Mouse (Mus musculus) ovary, postnatal 14 days (tissue): ENCODE results near the gene Eml4.

Experiments
- DNase-seq: peaks from one replicate; pipeline ENCODE4 v3.0.0; 2022; ENCODE audit warnings: low spot score

Gene Eml4

GRCm38 (mm10) chr17:83379791-83380190 lies 29.1 kb downstream of the Eml4 start:
- no peak for DNase-seq

- no peak for DNase-seq
Observed at GRCm38 (mm10) chr17:83382752-83383151, 32.0 kb downstream of the Eml4 start.

GRCm38 (mm10) chr17:83384981-83385380 lies 34.2 kb downstream of the Eml4 start:
- no peak for DNase-seq

- no peak for DNase-seq
Observed at GRCm38 (mm10) chr17:83387161-83387560, 36.4 kb downstream of the Eml4 start.

- DNase-seq, result no peak
Observed at GRCm38 (mm10) chr17:83394013-83394412, 43.3 kb downstream of the Eml4 start.

- DNase-seq, result no peak
Observed at GRCm38 (mm10) chr17:83397571-83398100, 46.9 kb downstream of the Eml4 start.

- no peak for DNase-seq
Observed at GRCm38 (mm10) chr17:83398756-83399155, 48.0 kb downstream of the Eml4 start.

GRCm38 (mm10) chr17:83430607-83431006 lies 79.9 kb downstream of the Eml4 start:
- no peak for DNase-seq

- no peak for DNase-seq
Observed at GRCm38 (mm10) chr17:83443406-83443805, 92.7 kb downstream of the Eml4 start.

- no peak for DNase-seq
Observed at GRCm38 (mm10) chr17:83449583-83449982, 98.9 kb downstream of the Eml4 start.

- DNase-seq, result no peak
Observed at GRCm38 (mm10) chr17:83451367-83451766, 100.6 kb downstream of the Eml4 start.

GRCm38 (mm10) chr17:83451796-83452195 lies 101.1 kb downstream of the Eml4 start:
- no peak for DNase-seq

- no peak for DNase-seq
Observed at GRCm38 (mm10) chr17:83452451-83452850, 101.7 kb downstream of the Eml4 start.

GRCm38 (mm10) chr17:83453587-83453986 lies 102.9 kb downstream of the Eml4 start:
- no peak for DNase-seq

- no peak for DNase-seq
Observed at GRCm38 (mm10) chr17:83457271-83457670, 106.5 kb downstream of the Eml4 start.

- DNase-seq, result no peak
Observed at GRCm38 (mm10) chr17:83465969-83466368, 115.2 kb downstream of the Eml4 start.

GRCm38 (mm10) chr17:83466697-83467251 lies 116.0 kb downstream of the Eml4 start:
- no peak for DNase-seq

- no peak for DNase-seq
Observed at GRCm38 (mm10) chr17:83469586-83469985, 118.9 kb downstream of the Eml4 start.

- DNase-seq, result no peak
Observed at GRCm38 (mm10) chr17:83477089-83477488, 126.4 kb downstream of the Eml4 start.

GRCm38 (mm10) chr17:83481551-83481950 lies 130.8 kb downstream of the Eml4 start:
- DNase-seq, result no peak

GRCm38 (mm10) chr17:83482817-83483536 lies 132.2 kb downstream of the Eml4 start:
- DNase-seq, result no peak

- no peak for DNase-seq
Observed at GRCm38 (mm10) chr17:83483784-83484183, 133.1 kb downstream of the Eml4 start.

- DNase-seq, result no peak
Observed at GRCm38 (mm10) chr17:83487762-83488161, 137.0 kb downstream of the Eml4 start.

GRCm38 (mm10) chr17:83498889-83499288 lies 148.2 kb downstream of the Eml4 start:
- DNase-seq, result no peak
